Mouse (Mus musculus) intestine, embryonic 15.5 days (tissue): ENCODE measurements at regions not wholly inside any gene's neighbourhood (a gene's known extent, or its start where the extent isn't known, plus 50 kb on each side); places are given as distances from the start of the nearest gene placed in this dataset.

Source experiments
- ATAC-seq: fragments of 200-750 bp; cut with Nextera tagmentation; 2 replicates; pipeline ENCODE4 v1.8.0; 2017; ENCODE audit warnings: moderate TSS enrichment, moderate library complexity
- H3K27ac ChIP-seq: fragments of 300-500 bp; sonication (generic); 2 replicates; pipeline ENCODE4 v1.5.1; 2015; ENCODE audit warnings: mild to moderate bottlenecking, inconsistent platforms
- H3K27me3 ChIP-seq: fragments of 300-500 bp; sonication (generic); replicated peaks from 2 replicates; pipeline ENCODE4 v1.6.1; 2015; ENCODE audit warnings: inconsistent platforms
- H3K36me3 ChIP-seq: fragments of 300-500 bp; sonication (generic); 2 replicates; pipeline ENCODE4 v1.6.1; 2015; ENCODE audit warnings: inconsistent platforms
- H3K4me1 ChIP-seq: fragments of 300-500 bp; sonication (generic); replicated peaks from 2 replicates; pipeline ENCODE4 v1.6.1; 2015; ENCODE audit warnings: inconsistent platforms
- H3K4me2 ChIP-seq: fragments of 300-500 bp; sonication (generic); replicated peaks from 2 replicates; pipeline ENCODE4 v1.6.1; 2015; ENCODE audit warnings: mild to moderate bottlenecking, inconsistent platforms
- H3K4me3 ChIP-seq: fragments of 300-500 bp; sonication (generic); replicated peaks from 2 replicates; pipeline ENCODE4 v1.5.1; 2015; ENCODE audit warnings: inconsistent platforms
- H3K9ac ChIP-seq: fragments of 300-500 bp; sonication (generic); 2 replicates; pipeline ENCODE4 v1.6.1; 2015; ENCODE audit warnings: inconsistent platforms
- H3K9me3 ChIP-seq: fragments of 300-500 bp; sonication (generic); 2 replicates; pipeline ENCODE4 v1.6.1; 2016; ENCODE audit warnings: inconsistent platforms
- WGBS: fragments of 180-500 bp; shearing (Covaris S2); methylation state at CpG from one replicate; pipeline ENCODE4 v1.1.7; 2015; 5-methylcytosine and 5-hydroxymethylcytosine counted together

- no peak overlapping the region for H3K4me3 ChIP-seq
- no peak for ATAC-seq
- no peaks in the 10 kb centered on the region for H3K27me3 ChIP-seq
- no peak overlapping the region for H3K4me2 ChIP-seq
- no peaks in the 10 kb centered on the region for H3K36me3 ChIP-seq
- 0 out of 2 replicates have a peak, but pooled peaks cover 4% of the 10 kb centered on the region for H3K4me1 ChIP-seq
- H3K27ac ChIP-seq, result no peak overlapping the region
- no peak overlapping the region for H3K9ac ChIP-seq
- no peaks in the 10 kb centered on the region for H3K9me3 ChIP-seq
- 39% methylated on average over 6 of the region's 6 CpGs for WGBS
Observed at GRCm38 (mm10) chr13:107620210-107620609, 424.0 kb upstream of the Smim15 start.

DNA sequence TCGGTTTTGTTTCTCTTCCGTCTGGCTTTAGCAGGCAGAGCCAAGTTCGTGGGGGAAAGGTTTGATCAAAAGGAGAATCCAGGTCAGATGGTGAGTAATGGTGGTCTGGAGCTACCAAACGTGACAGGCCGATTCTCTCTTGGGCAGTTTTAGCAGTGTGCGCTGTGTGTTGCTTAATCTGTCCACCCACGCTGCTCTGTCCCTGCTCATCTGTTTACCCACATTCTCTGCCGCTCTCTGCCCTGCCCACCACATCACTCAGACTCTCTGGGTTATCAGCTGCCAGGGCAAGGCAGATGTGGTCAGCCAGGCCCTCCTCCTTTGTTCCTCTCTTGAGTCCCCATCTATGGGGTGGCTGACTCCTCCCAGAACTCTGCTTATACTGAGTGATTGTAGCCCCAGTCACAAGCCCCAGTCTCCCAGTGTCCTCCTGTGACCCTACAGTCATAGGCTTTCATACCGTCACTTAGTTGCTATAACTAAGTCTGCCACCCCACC lies 424.8 kb upstream of the Smim15 start:
- H3K4me1 ChIP-seq, result 0 out of 2 replicates have a peak, but pooled peaks cover 4% of the 10 kb centered on the region
- peak; percentile 34; the same call in 1 of the 2 replicates for ATAC-seq
- H3K27ac ChIP-seq, result no peak overlapping the region

GRCm38 (mm10) chr13:107618796-107619429 lies 425.3 kb upstream of the Smim15 start:
- Histone ChIP-seq H3K9ac (no peak overlapping the region), H3K27me3 (no peaks in the 10 kb centered on the region)

More for the DNA sequence above, 424.8 kb upstream of the Smim15 start:
- Histone ChIP-seq H3K4me2 (no peak overlapping the region), H3K27me3 (no peaks in the 10 kb centered on the region), H3K4me3 (no peak overlapping the region), H3K9me3 (no peaks in the 10 kb centered on the region), H3K36me3 (no peaks in the 10 kb centered on the region), H3K9ac (no peak overlapping the region)
- WGBS, result 49% methylated on average over 9 of the region's 9 CpGs

GRCm38 (mm10) chr13:107618369-107618771 lies 425.9 kb upstream of the Smim15 start:
- no peak for ATAC-seq
- Histone ChIP-seq H3K9ac (no peak overlapping the region), H3K9me3 (no peaks in the 10 kb centered on the region), H3K4me2 (no peak overlapping the region), H3K4me3 (no peak overlapping the region), H3K36me3 (no peaks in the 10 kb centered on the region), H3K27ac (no peak overlapping the region), H3K27me3 (no peaks in the 10 kb centered on the region), H3K4me1 (0 out of 2 replicates have a peak, but pooled peaks cover 4% of the 10 kb centered on the region)
- WGBS, result 53% methylated on average over 8 of the region's 8 CpGs

More at GRCm38 (mm10) chr13:107618796-107619429, 425.3 kb upstream of the Smim15 start:
- H3K4me3 ChIP-seq, result no peak overlapping the region
- WGBS, result 52% methylated on average over 15 of the region's 15 CpGs
- no peak overlapping the region for H3K27ac ChIP-seq
- no peaks in the 10 kb centered on the region for H3K36me3 ChIP-seq
- 0 out of 2 replicates have a peak, but pooled peaks cover 4% of the 10 kb centered on the region for H3K4me1 ChIP-seq
- no peak overlapping the region for H3K4me2 ChIP-seq
- no peaks in the 10 kb centered on the region for H3K9me3 ChIP-seq
- ATAC-seq, result no peak

- Histone ChIP-seq H3K4me1 (0 out of 2 replicates have a peak, but pooled peaks cover 4% of the 10 kb centered on the region), H3K4me2 (no peak overlapping the region), H3K27me3 (no peaks in the 10 kb centered on the region), H3K9ac (no peak overlapping the region), H3K4me3 (no peak overlapping the region), H3K9me3 (no peaks in the 10 kb centered on the region), H3K36me3 (no peaks in the 10 kb centered on the region), H3K27ac (no peak overlapping the region)
- no peak for ATAC-seq
- 66% methylated on average over 2 of the region's 2 CpGs for WGBS
Observed at GRCm38 (mm10) chr13:107617582-107617981, 426.7 kb upstream of the Smim15 start.

DNA sequence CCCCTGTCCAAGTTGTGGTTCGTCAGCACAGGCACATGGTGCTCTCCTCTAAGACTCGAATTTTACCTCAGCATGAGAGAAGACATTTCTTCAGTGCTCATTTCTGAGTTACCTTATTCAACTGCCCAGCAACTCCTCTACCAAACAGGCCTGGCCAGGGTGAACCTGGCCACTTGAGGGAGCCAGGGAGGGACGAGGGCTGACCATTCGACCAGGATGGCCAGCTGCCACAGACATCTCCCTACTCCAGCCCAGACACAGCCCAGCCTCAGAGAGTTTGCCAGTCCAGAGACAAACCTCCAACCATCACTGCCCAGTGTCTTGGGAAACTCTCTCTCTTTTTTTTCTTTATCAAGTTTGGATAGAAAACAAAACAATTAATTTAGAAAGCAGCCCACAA lies 427.5 kb upstream of the Smim15 start:
- WGBS, result 70% methylated on average over 4 of the region's 4 CpGs

DNA sequence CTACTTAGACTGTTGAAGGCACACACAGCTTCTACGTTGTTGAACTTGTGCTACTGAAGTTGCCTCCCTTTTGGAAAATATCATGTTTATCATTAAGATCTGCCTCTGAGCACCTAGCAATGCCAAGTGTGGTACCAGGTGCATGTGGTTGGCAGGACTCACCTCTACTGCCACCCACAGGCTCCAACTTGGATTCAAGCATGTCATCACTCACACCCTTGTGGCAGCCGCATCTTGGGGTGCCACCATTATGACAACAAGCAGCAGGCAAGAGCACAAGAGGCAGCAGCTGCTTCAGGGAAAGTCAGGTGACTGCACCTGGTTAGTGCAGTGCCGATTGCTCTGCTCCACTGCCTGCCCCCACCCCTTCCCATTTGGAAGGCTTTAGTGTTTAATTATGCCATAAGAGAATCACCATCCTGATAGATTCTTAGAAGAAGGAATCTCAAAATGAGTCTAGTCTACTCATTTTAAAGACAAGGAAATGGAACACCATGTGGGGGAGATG lies 435.2 kb upstream of the Smim15 start:
- no peaks in the 10 kb centered on the region for H3K36me3 ChIP-seq
- H3K4me1 ChIP-seq, result no peaks in the 10 kb centered on the region
- WGBS, result 63% methylated on average over 3 of the region's 3 CpGs
- H3K27me3 ChIP-seq, result no peaks in the 10 kb centered on the region
- H3K9ac ChIP-seq, result no peak overlapping the region
- ATAC-seq, result no peak
- H3K4me2 ChIP-seq, result no peak overlapping the region
- no peaks in the 10 kb centered on the region for H3K9me3 ChIP-seq
- H3K4me3 ChIP-seq, result no peak overlapping the region
- no peak overlapping the region for H3K27ac ChIP-seq

More for the DNA sequence above, 427.5 kb upstream of the Smim15 start:
- Histone ChIP-seq H3K4me1 (0 out of 2 replicates have a peak, but pooled peaks cover 4% of the 10 kb centered on the region), H3K36me3 (no peaks in the 10 kb centered on the region), H3K27ac (no peak overlapping the region), H3K9me3 (no peaks in the 10 kb centered on the region), H3K9ac (no peak overlapping the region), H3K4me3 (no peak overlapping the region), H3K27me3 (no peaks in the 10 kb centered on the region), H3K4me2 (no peak overlapping the region)
- no peak for ATAC-seq

GRCm38 (mm10) chr13:107607294-107607693 lies 437.0 kb upstream of the Smim15 start:
- no peak overlapping the region for H3K4me2 ChIP-seq
- 79% methylated on average over 4 of the region's 4 CpGs for WGBS

DNA sequence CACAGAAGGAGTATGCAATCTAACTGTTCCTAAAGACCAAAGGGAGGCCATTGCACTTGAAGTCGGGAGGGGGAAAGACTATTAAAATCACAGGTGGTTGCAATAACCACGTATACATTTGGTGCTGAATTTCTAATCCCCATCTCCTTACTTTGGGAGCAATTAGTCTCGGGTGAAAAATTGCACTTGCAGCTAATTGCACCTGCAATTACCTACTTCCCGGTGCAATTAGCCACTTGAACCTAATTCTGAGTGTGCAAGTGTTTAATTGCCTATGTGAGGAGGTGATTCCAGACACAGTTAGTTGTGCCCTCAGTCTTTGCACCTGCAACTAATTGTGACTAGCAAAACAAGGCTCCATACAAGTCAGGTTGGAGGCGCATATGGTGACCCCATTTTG lies 442.1 kb upstream of the Smim15 start:
- Histone ChIP-seq H3K9ac (no peak overlapping the region), H3K9me3 (no peaks in the 10 kb centered on the region)
- 68% methylated on average over 5 of the region's 5 CpGs for WGBS

More at GRCm38 (mm10) chr13:107607294-107607693, 437.0 kb upstream of the Smim15 start:
- Histone ChIP-seq H3K9me3 (no peaks in the 10 kb centered on the region), H3K4me1 (no peaks in the 10 kb centered on the region), H3K27me3 (no peaks in the 10 kb centered on the region), H3K4me3 (no peak overlapping the region), H3K27ac (no peak overlapping the region), H3K9ac (no peak overlapping the region), H3K36me3 (no peaks in the 10 kb centered on the region)
- no peak for ATAC-seq

DNA sequence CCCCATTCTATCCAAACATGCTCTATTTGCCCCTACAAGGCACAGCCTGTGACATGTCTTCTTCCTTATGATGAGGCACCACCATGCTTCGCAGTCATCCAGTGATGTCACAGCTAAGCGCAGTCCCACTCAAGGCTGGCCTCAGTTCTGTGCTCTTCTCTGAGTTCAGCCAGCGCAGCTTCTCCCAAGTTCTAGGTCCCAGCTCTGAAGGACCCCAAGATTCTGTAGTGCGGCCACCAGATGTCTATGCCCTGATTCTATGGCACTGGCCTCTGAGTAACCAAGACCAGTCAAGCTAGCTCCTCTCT lies 443.2 kb upstream of the Smim15 start:
- no peaks in the 10 kb centered on the region for H3K36me3 ChIP-seq
- no peak overlapping the region for H3K9ac ChIP-seq
- peak overlapping the region; percentile 42; the same call in 1 of the 2 replicates for H3K4me2 ChIP-seq
- H3K4me3 ChIP-seq, result no peak overlapping the region
- 79% methylated on average over 4 of the region's 4 CpGs for whole genome bisulfite sequencing
- no peaks in the 10 kb centered on the region for H3K9me3 ChIP-seq
- H3K27me3 ChIP-seq, result no peaks in the 10 kb centered on the region
- peak; percentile 12; the same call in 1 of the 2 replicates for ATAC-seq
- H3K4me1 ChIP-seq, result 0 out of 2 replicates have a peak, but pooled peaks cover 6% of the 10 kb centered on the region
- no peak overlapping the region for H3K27ac ChIP-seq

More for the DNA sequence above, 442.1 kb upstream of the Smim15 start:
- Histone ChIP-seq H3K27ac (no peak overlapping the region), H3K36me3 (no peaks in the 10 kb centered on the region), H3K27me3 (no peaks in the 10 kb centered on the region), H3K4me1 (0 out of 2 replicates have a peak, but pooled peaks cover 6% of the 10 kb centered on the region), H3K4me2 (no peak overlapping the region), H3K4me3 (no peak overlapping the region)
- ATAC-seq, result no peak

- peak; percentile 78 for ATAC-seq
- H3K9me3 ChIP-seq, result no peaks in the 10 kb centered on the region
- no peak overlapping the region for H3K4me3 ChIP-seq
- H3K36me3 ChIP-seq, result no peaks in the 10 kb centered on the region
- peak overlapping the region; percentile 42 for H3K4me2 ChIP-seq
- no peaks in the 10 kb centered on the region for H3K27me3 ChIP-seq
- 29% methylated on average over 22 of the region's 22 CpGs for WGBS
- H3K27ac ChIP-seq, result no peak overlapping the region
- 0 out of 2 replicates have a peak, but pooled peaks cover 6% of the 10 kb centered on the region for H3K4me1 ChIP-seq
- no peak overlapping the region for H3K9ac ChIP-seq
Observed at GRCm38 (mm10) chr13:107600331-107601131, 443.7 kb upstream of the Smim15 start.

GRCm38 (mm10) chr13:107599094-107599644 lies 445.1 kb upstream of the Smim15 start:
- ATAC-seq, result no peak
- H3K4me2 ChIP-seq, result no peak overlapping the region
- H3K9me3 ChIP-seq, result no peaks in the 10 kb centered on the region
- H3K4me3 ChIP-seq, result no peak overlapping the region
- WGBS, result 49% methylated on average over 4 of the region's 4 CpGs
- 0 out of 2 replicates have a peak, but pooled peaks cover 6% of the 10 kb centered on the region for H3K4me1 ChIP-seq
- no peaks in the 10 kb centered on the region for H3K27me3 ChIP-seq
- no peak overlapping the region for H3K9ac ChIP-seq
- no peaks in the 10 kb centered on the region for H3K36me3 ChIP-seq
- no peak overlapping the region for H3K27ac ChIP-seq
